Mouse (Mus musculus) MEL (cell line): ENCODE measurements around the gene Frmpd2.

Experiments
- CTCF ChIP-seq, 3 experiments: IDR thresholded peaks in 2 of 3; conservative IDR thresholded peaks in 1 of 3; 2 replicates each; pipeline ENCODE4 v1.5.1; 2011 to 2012; ENCODE audit warnings: low read length in 3 of 3, low read depth in 2 of 3, mild to moderate bottlenecking in 2 of 3, improper control_type of control experiment in 1 of 3, inconsistent platforms in 1 of 3, mixed read lengths in 1 of 3, moderate library complexity in 1 of 3; ENCODE audit not compliant: control insufficient read depth in 1 of 3, insufficient read depth in 1 of 3, poor library complexity in 1 of 3, severe bottlenecking in 1 of 3
- EP300 ChIP-seq, 2 experiments: IDR thresholded peaks; 2 replicates each; pipeline ENCODE4 v1.6.1; 2011; ENCODE audit warnings: improper control_type of control experiment in 2 of 2, low read length in 2 of 2, low read depth in 1 of 2, mild to moderate bottlenecking in 1 of 2

DNA sequence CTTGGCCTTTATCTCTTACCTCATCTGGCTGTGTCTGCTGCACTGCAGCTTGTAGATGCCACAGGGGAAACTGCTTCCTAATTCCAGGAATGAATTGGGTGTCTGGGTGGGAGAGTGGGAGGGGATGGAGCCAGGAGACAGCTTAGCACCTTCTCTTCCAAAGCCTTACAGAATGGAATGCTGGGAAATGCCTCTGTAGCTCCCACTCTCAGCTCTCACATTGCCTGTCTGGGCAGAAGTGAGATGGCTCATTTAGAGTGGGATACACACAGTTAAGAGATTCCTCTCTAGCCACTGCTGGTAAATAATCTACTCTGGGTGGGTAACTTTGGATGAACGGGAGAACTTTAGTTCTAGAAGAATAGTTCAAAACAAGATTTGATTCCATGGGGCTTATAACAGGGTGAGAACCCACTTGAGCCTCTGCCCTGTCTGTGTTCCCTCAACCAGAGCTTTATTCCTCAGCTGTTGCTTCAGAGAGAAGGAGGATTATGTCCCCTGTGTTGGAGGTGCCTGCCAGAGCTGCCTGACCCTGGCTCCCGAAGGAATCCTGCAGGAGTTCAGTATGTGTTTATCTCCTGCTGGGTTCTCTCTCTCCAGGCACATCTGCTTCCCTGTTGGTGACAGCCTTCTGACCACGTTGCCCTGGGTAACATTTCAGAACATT lies 4.7 kb downstream of the Frmpd2 start:
- no peak for TF ChIP-seq EP300 (IDR thresholded peaks at IDR 0.05; ENCODE audit: low read depth in 1 of 2, low read length in 2 of 2)
- TF ChIP-seq CTCF (IDR thresholded peaks at IDR 0.05 in 2 of 3, conservative IDR thresholded peaks at IDR 0.05 in 1 of 3; ENCODE audit: control insufficient read depth in 1 of 3, insufficient read depth in 1 of 3, low read depth in 2 of 3, low read length in 3 of 3, poor library complexity in 1 of 3, severe bottlenecking in 1 of 3) = no peak
